Mouse (Mus musculus): ENCODE data around the gene B230118H07Rik. TPM values are rescaled to one million over a fixed set of nuclear protein-coding genes. Genes with fewer than 3 reads are reported as not detected.

The B230118H07Rik gene
- 12.4 TPM for polyA plus RNA-seq (2015; fragmentation: Illumina TruSeq; extraction: RNeasy Lipid Tissue Mini Kit (QIAGEN cat#74804); ENCODE audit: insufficient read depth, low replicate concordance)

GRCm38 (mm10) chr2:101649114-101649671 is at the start of gene B230118H07Rik, which contains the start of gene Rag1:
B230118H07Rik (minus strand) TSS chr2:101649532.
Rag1 (minus strand) TSS chr2:101649501.

GRCm38 (mm10) chr2:101678236-101679021 is 29.1 kb upstream of the B230118H07Rik start, which contains the start of gene Traf6:
Traf6 (plus strand) TSS chr2:101678429.

DNA sequence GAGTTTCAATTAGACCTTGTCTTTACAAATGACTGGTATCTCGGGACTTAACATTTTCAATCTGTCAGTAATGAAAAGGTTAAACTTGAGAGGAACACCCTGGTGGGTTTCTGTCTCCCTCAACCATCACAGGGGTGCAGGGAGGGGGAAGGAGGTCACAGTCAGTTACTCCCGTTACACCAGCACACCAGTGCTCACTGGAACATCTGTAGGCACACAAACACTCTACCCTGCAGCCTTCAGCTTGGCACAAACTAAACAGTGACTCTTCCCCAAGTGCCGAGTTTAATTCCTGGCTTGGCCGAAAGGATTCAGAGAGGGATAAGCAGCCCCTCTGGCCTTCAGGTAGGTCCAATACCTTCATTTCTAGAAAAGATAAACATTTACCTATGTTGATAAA is 24.8 kb downstream of the B230118H07Rik start, which contains the start of gene Rag2:
TSS of gene Rag2 (plus strand) at position 193 of the 400 bp plus-strand sequence.

Other genes starting within 250 kb of the B230118H07Rik start
- gene Rag2, start 24.8 kb downstream of the B230118H07Rik start, polyA plus RNA-seq (2015; fragmentation: Illumina TruSeq; extraction: RNeasy Lipid Tissue Mini Kit (QIAGEN cat#74804); ENCODE audit: insufficient read depth, low replicate concordance) = not detected
- gene Rag1, start within 50 bp of the B230118H07Rik start, polyA plus RNA-seq (2015; fragmentation: Illumina TruSeq; extraction: RNeasy Lipid Tissue Mini Kit (QIAGEN cat#74804); ENCODE audit: insufficient read depth, low replicate concordance) = 0.19 TPM
- 31.3 TPM for gene Traf6, start 28.9 kb upstream of the B230118H07Rik start, polyA plus RNA-seq (2015; fragmentation: Illumina TruSeq; extraction: RNeasy Lipid Tissue Mini Kit (QIAGEN cat#74804); ENCODE audit: insufficient read depth, low replicate concordance)
- gene Prr5l, start 233.5 kb upstream of the B230118H07Rik start, polyA plus RNA-seq (2015; fragmentation: Illumina TruSeq; extraction: RNeasy Lipid Tissue Mini Kit (QIAGEN cat#74804); ENCODE audit: insufficient read depth, low replicate concordance) = 9.1 TPM
- 10.0 TPM for gene Commd9, start 236.7 kb upstream of the B230118H07Rik start, polyA plus RNA-seq (2015; fragmentation: Illumina TruSeq; extraction: RNeasy Lipid Tissue Mini Kit (QIAGEN cat#74804); ENCODE audit: insufficient read depth, low replicate concordance)

Data from spleen, adult 10 weeks (tissue).